Mouse (Mus musculus) layer of hippocampus, adult 8-10 months (tissue): ENCODE data around the gene Lce1d. TPM values are rescaled to one million over a fixed set of nuclear protein-coding genes. Genes with fewer than 3 reads are reported as not detected.
"Not testable (repeated sequence)": the region's sequence is repeated elsewhere in the genome, so short reads cannot be mapped to it uniquely, and the experiment has no call there.

ENCODE experiments used
- DNase-seq, 2 experiments: peaks; one replicate each; pipeline ENCODE4 v3.0.0; 2022; ENCODE audit warnings: low spot score in 2 of 2
- total RNA-seq, 4 experiments: library from RNA; stranded (reverse); gene quantifications; 2 replicates each; pipeline ENCODE4 v1.2.4; 2022

The Lce1d gene
- total RNA-seq = not detected

GRCm38 (mm10) chr3:92687110-92687509 is at the start of gene Lce1d:
Lce1d (minus strand) TSS chr3:92687210.
- DNase-seq = no peak

GRCm38 (mm10) chr3:92722631-92723030 is 35.6 kb upstream of the Lce1d start:
- no peak for DNase-seq

- DNase-seq = no peak
Observed at GRCm38 (mm10) chr3:92720250-92720649, 33.2 kb upstream of the Lce1d start, which contains the start of gene Lce1f. Lce1f (minus strand) TSS chr3:92720350.

GRCm38 (mm10) chr3:92715122-92715521 is 28.1 kb upstream of the Lce1d start:
- no peak for DNase-seq

GRCm38 (mm10) chr3:92708974-92709373 is 22.0 kb upstream of the Lce1d start, which contains the start of gene Lce1e:
Lce1e (minus strand) TSS chr3:92709074.
- no peak for DNase-seq

- no peak for DNase-seq
Observed at GRCm38 (mm10) chr3:92694613-92695012, 7.6 kb upstream of the Lce1d start.

- DNase-seq = no peak
Observed at GRCm38 (mm10) chr3:92691688-92692087, 4.7 kb upstream of the Lce1d start.

GRCm38 (mm10) chr3:92689154-92689553 is 2.1 kb upstream of the Lce1d start:
- DNase-seq = not testable (repeated sequence)

GRCm38 (mm10) chr3:92678947-92679346 is 8.1 kb downstream of the Lce1d start, which contains the start of gene Lce1c:
Lce1c (plus strand) TSS chr3:92679247.
- DNase-seq = no peak

GRCm38 (mm10) chr3:92670215-92670614 is 16.8 kb downstream of the Lce1d start, which contains the start of gene Lce1a2:
Lce1a2 (minus strand) TSS chr3:92670315.
- DNase-seq = no peak

GRCm38 (mm10) chr3:92656826-92657225 is 30.2 kb downstream of the Lce1d start, which contains the start of gene Lce1b:
Lce1b (minus strand) TSS chr3:92656926.
- no peak for DNase-seq

- no peak for DNase-seq
Observed at GRCm38 (mm10) chr3:92648207-92648606, 38.8 kb downstream of the Lce1d start, which contains the start of gene Lce1a1. Lce1a1 (minus strand) TSS chr3:92648307.

- no peak for DNase-seq
Observed at GRCm38 (mm10) chr3:92639854-92640253, 47.2 kb downstream of the Lce1d start.

- no peak for DNase-seq
Observed at GRCm38 (mm10) chr3:92638653-92638991, 48.4 kb downstream of the Lce1d start.

GRCm38 (mm10) chr3:92637745-92638652 is 49.0 kb downstream of the Lce1d start:
- no peak for DNase-seq

Other genes starting within 250 kb of the Lce1d start
- not detected for gene Sprr1b, start 248.4 kb downstream of the Lce1d start, total RNA-seq
- gene Sprr3, start 228.5 kb downstream of the Lce1d start, total RNA-seq = not detected
- gene Sprr1a, start 201.3 kb downstream of the Lce1d start, total RNA-seq = not detected
- not detected for gene Sprr4, start 186.7 kb downstream of the Lce1d start, total RNA-seq
- not detected for gene 2310046K23Rik, start 152.7 kb downstream of the Lce1d start, total RNA-seq
- not detected for gene Ivl, start 113.5 kb downstream of the Lce1d start, total RNA-seq
- not detected for gene Smcp, start 98.2 kb downstream of the Lce1d start, total RNA-seq
- not detected for gene 2210017I01Rik, start 79.7 kb downstream of the Lce1d start, total RNA-seq
- not detected for gene Lce6a, start 65.5 kb downstream of the Lce1d start, total RNA-seq
- not detected for gene Lce1a1, start 38.9 kb downstream of the Lce1d start, total RNA-seq
- gene Lce1b, start 30.3 kb downstream of the Lce1d start, total RNA-seq = not detected
- not detected for gene Lce1a2, start 16.9 kb downstream of the Lce1d start, total RNA-seq
- not detected for gene Lce1c, start 8.0 kb downstream of the Lce1d start, total RNA-seq
- gene Lce1e, start 21.9 kb upstream of the Lce1d start, total RNA-seq = not detected
- not detected for gene Lce1f, start 33.1 kb upstream of the Lce1d start, total RNA-seq
- not detected for gene Gm38119, start 51.9 kb upstream of the Lce1d start, total RNA-seq
- not detected for gene Lce1g, start 65.1 kb upstream of the Lce1d start, total RNA-seq
- not detected for gene Lce1h, start 77.9 kb upstream of the Lce1d start, total RNA-seq
- gene Lce1i, start 91.7 kb upstream of the Lce1d start, total RNA-seq = not detected
- gene Lce1j, start 103.3 kb upstream of the Lce1d start, total RNA-seq = not detected
- gene Lce1k, start 120.7 kb upstream of the Lce1d start, total RNA-seq = not detected
- gene Kprp, start 140.0 kb upstream of the Lce1d start, total RNA-seq = not detected
- gene Lce1l, start 164.1 kb upstream of the Lce1d start, total RNA-seq = not detected
- gene 2310050C09Rik, start 183.0 kb upstream of the Lce1d start, total RNA-seq = not detected
- gene Lce3a, start 239.0 kb upstream of the Lce1d start, total RNA-seq = not detected
- not detected for gene Lce3b, start 245.8 kb upstream of the Lce1d start, total RNA-seq